Mouse (Mus musculus) left cerebral cortex, postnatal 25 days (tissue): Measurements from ENCODE around the gene Unc5c. TPM values are rescaled to one million over a fixed set of nuclear protein-coding genes. Genes with fewer than 3 reads are reported as not detected.

Source experiments
- DNase-seq, 2 experiments: peaks; one replicate each; pipeline ENCODE4 v3.0.0; 2022; ENCODE audit warnings: low spot score in 2 of 2, mixed read lengths in 1 of 2
- intact Hi-C: fragments of 180-260 bp; cut with DNase I; formaldehyde crosslinking; loops from one replicate; pipeline ENCODE4 v1.15.1; 2025
- total RNA-seq, 2 experiments: library from RNA; stranded (reverse); gene quantifications; 2 replicates each; pipeline ENCODE4 v1.2.3; 2021

Unc5c gene
- total RNA-seq, 2 experiments from 2014 or later = 31.0 to 36.2 TPM

DNA sequence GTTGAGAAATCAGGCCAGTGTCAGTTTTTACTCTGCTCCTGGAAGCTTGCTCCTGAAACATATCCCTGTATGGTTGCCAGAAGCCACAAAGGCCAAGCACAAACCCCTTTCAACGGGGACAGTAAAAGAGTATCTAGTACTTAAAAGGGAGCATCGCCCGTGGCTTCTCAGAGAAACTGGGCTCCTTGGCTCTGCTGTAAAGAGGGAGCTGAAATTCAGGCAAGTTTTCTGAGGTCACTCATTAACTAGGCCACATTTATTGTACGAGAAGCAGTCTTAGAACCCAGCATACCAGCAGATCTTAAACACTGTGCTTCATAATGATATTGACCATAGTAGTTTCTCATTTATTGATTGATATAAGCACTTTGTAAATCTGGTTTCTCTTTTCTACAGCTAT is 317.5 kb downstream of the Unc5c start:
- DNase-seq = no peak
- intact Hi-C loops = no loop called here

GRCm38 (mm10) chr3:141791026-141791780 is 326.2 kb downstream of the Unc5c start:
- intact Hi-C loops = no loop called here
- no peak for DNase-seq

DNA sequence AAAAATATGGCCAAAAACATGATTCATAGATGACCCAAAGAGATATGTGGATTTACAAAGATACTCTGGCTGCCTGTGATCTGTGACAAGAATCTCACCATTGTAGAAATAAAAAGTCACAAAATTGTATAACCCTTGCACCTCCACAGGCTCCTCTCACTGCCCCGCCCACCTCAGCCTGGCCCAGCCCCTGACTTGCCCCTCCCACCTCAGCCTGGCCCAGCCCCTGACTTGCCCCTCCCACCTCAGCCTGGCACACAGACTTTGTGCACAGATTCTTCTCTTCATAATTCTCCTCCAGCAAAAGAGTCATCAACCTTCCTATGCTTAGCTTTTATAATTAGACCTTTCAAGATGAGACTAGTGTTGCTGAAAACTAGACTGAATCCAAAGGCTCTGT is 327.1 kb downstream of the Unc5c start:
- intact Hi-C loops = no loop called here
- no peak for DNase-seq

- no peak for DNase-seq
- intact Hi-C loops = no loop called here
Measured at GRCm38 (mm10) chr3:141793755-141794154, 328.7 kb downstream of the Unc5c start.

- no peak for DNase-seq
- intact Hi-C loops = no loop called here
Measured at GRCm38 (mm10) chr3:141794371-141794770, 329.4 kb downstream of the Unc5c start.

- no peak for DNase-seq
- intact Hi-C loops = no loop called here
Measured at GRCm38 (mm10) chr3:141797372-141797771, 332.4 kb downstream of the Unc5c start.

DNA sequence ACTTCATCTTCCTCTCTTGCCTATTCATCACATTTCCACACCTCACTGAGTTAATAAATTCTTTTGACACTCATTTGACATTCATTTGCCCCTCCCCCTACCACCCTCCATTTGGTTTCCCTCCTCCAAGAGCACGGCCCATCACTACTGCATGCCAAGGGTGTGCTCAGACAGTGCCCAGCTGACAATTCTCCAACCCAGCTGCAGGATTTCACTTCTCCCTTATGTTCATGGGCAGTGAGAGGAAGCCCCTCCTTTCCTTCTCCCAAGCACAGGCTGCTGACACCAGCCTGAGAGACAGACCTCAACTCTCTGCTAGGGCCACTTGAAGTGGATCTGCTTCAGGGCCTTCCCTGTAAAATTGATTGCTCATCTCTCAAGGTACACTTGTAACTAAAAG is 332.8 kb downstream of the Unc5c start:
- intact Hi-C loops = no loop called here
- no peak for DNase-seq

GRCm38 (mm10) chr3:141804133-141804532 is 339.1 kb downstream of the Unc5c start:
- DNase-seq = no peak
- intact Hi-C loops = no loop called here

DNA sequence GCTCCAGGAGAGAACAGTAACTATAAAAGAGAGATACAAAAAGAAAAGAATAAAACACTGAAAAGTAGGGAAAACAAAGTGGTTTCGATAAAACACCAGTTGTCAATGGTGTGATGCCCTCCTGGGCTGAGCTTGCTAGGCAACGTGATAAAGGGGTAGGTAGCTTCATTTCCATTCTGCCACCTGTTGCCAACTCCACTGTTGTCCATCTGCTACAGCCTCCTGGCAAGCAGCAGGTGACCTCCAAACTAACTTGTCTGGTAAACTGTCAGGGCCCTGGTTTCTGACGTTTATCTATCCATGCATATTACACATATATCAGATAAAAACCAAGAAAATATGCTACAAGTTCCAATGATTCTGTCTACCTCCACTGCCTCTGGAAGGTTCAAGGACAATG is 344.6 kb downstream of the Unc5c start:
- no peak for DNase-seq
- intact Hi-C loops = no loop called here

- DNase-seq = no peak
- intact Hi-C loops = no loop called here
Measured at GRCm38 (mm10) chr3:141810944-141811343, 345.9 kb downstream of the Unc5c start.

- intact Hi-C loops = no loop called here
Measured at GRCm38 (mm10) chr3:141811348-141811747, 346.3 kb downstream of the Unc5c start.

DNA sequence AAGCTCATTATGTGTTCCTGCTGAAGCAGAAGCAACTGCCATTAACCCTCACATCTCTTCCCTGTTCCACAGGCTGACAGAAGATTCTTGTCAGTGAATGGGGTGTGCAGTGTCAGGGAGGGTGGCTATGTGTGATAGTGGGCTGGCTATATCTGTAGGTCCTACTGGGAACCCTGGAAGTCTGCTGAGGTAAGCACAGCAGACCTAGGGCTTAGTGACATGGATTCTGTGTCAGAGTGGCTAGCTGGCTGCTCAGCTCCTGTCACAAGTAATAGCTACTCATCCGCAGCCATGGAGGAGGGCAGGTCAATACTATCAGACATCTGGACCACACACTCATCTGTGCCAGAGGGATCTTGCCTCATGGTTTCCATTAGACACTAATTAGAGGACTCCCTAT is 349.8 kb downstream of the Unc5c start:
- intact Hi-C loops = no loop called here
- DNase-seq = no peak

More at GRCm38 (mm10) chr3:141811348-141811747, 346.3 kb downstream of the Unc5c start:
- no peak for DNase-seq

DNA sequence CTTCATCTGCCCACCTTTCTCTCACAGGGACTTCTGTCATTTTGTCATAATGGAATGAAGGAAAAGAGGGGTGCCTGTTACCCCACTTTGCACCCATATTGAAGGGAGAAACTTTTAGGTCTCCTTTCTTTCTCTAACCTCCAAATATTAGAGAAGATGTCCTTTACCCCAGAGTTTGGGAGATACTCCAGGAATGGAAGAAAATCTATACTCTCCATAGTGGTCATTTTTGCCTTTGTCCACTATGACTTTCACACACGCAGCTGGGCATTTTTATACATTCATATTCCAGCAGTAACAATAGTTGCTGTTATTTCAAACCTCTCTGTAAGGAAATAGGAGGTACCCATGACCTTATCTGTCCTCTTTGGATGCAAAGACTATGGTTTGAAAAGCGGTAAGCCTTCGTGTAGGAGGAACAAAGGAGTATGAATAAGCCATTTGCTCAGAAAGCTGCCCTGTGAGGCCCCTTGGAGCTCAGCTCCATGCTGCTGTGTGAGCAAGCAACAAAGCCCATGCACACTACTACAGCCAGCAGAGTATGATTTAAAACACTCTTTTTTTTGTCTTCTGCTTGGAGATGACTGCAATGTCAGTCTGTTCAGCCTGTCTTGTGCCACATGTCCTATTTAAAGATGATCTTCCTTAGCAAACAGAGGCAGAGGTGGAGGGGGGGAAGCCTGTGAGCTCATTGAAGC is 353.7 kb downstream of the Unc5c start:
- DNase-seq = no peak
- intact Hi-C loops = no loop called here

GRCm38 (mm10) chr3:141819331-141819941 is 354.4 kb downstream of the Unc5c start:
- intact Hi-C loops = no loop called here
- peak; percentile 34 to 61 for DNase-seq

- intact Hi-C loops = no loop called here
- peak in 1 of 2 experiments; percentile 34 for DNase-seq
Measured at GRCm38 (mm10) chr3:141828301-141828700, 363.3 kb downstream of the Unc5c start.

GRCm38 (mm10) chr3:141831135-141831534 is 366.1 kb downstream of the Unc5c start:
- peak; percentile 76 to 85 for DNase-seq
- intact Hi-C loops = loop anchor here (2.0 to 10.0 kb wide), 4 partner anchors 364 to 1886 kb away; no protein-coding TSS in a partner anchor

- DNase-seq = peak; percentile 38 to 54
- intact Hi-C loops = loop anchor here (10.0 kb wide), 2 partner anchors 1654 to 1894 kb away; no protein-coding TSS in a partner anchor
Measured at GRCm38 (mm10) chr3:141838864-141839263, 373.8 kb downstream of the Unc5c start.

- DNase-seq = no peak
- intact Hi-C loops = no loop called here
Measured at GRCm38 (mm10) chr3:141849206-141849605, 384.2 kb downstream of the Unc5c start.

DNA sequence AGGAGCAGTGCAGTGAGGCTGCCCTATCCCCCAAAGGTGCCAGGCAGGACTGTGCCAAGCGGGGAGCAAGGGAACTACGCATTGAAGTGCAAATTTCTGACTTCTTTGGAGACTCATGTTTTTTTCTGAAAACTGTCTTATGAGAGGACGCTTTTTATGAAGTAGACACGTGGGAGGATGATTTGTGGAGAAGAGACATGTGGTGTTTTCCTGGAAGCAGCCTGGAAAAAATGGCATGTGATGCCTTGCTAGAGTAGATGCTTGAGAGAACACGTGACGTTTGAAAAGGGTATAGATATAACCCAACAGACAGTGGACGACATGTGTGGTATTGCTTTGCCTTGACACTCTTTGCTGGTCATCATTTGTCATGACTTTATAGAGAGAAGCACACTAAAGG is 385.1 kb downstream of the Unc5c start:
- DNase-seq = peak; percentile 14 to 62

GRCm38 (mm10) chr3:141854339-141854738 is 389.3 kb downstream of the Unc5c start:
- intact Hi-C loops = no loop called here
- DNase-seq = no peak

More for the DNA sequence above, 385.1 kb downstream of the Unc5c start:
- intact Hi-C loops = no loop called here
